Mouse (Mus musculus) spleen, adult 12 weeks (tissue): ENCODE measurements at regions not wholly inside any gene's neighbourhood (a gene's known extent, or its start where the extent isn't known, plus 50 kb on each side); places are given as distances from the start of the nearest gene placed in this dataset.

Source experiments
- DNase-seq: peaks from one replicate; pipeline ENCODE4 v3.0.0; 2022; ENCODE audit warnings: low spot score

GRCm38 (mm10) chr17:88174242-88174679 lies 109.2 kb upstream of the Fbxo11 start:
- no peak for DNase-seq

DNA sequence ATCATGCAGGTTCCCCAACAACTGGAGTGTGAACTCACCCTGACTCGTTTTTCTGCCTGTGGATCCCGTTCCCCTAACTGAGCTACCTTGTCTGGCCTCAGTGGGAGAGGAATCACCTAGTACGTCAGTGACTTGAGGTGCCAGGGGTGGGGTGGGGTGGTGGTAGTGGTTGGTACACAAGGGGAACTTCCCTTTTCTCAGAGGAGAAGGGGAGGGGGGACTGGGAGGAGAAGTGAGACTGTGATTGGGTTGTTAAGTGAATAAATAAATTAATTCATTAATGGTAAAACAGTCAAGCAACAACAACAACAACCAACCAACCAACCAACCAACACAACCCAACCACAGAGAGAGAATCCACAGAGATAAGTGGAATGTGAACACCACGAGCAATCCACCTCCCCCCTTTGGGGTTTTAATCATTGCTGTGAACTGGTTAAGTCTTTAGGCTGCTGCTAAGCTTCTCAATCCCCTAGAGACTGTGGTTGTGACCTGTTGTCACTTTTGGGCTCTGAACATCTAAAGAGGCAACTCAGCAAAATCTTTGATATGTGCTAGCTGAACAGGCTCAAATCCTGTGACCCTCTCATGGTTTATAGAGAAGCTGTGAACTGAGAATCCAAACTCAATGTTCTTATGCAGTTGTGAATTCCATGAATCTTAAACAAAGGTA lies 111.0 kb upstream of the Fbxo11 start:
- peak; percentile 15 for DNase-seq

DNA sequence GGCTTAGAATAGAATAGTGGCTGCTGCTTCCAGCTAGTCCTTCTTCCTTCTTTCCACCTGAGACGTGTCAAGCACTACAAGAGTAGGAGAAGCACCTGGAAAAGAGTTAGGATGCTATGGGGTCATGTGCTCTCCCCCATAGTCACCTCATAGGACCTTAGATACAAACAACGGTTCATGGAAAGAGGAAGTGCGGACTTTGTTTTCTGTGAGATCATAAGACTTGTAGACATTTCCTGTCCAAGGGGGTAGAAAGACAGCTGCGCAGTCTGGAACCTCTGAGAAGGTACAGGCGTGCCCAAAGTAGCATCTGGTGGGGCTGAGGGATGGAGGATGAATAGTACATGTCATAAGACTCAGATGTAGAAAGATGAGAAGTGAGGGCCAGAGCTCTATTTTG lies 125.6 kb upstream of the Fbxo11 start:
- peak; percentile 43 for DNase-seq

DNA sequence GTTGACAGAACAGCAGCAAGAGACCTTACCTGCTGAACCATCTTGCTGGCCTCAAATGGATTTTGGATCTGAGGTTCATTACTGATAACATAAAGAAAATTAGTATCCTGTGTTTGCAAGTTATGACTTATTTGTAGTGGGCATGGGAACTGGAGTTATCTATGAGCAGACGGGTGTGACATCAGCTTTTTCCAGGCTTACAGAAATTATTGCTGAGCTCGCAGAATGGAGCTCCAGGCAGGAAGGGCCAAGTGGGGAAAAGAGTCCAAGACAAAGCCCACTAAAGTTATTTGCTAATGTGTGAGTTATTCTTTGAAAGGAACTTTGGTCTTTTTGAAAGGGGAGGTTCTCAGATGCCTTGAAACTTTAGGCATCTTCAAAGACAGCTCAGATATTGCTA lies 126.4 kb upstream of the Fbxo11 start:
- DNase-seq = no peak

GRCm38 (mm10) chr17:88191930-88192807 lies 127.1 kb upstream of the Fbxo11 start:
- DNase-seq = no peak

DNA sequence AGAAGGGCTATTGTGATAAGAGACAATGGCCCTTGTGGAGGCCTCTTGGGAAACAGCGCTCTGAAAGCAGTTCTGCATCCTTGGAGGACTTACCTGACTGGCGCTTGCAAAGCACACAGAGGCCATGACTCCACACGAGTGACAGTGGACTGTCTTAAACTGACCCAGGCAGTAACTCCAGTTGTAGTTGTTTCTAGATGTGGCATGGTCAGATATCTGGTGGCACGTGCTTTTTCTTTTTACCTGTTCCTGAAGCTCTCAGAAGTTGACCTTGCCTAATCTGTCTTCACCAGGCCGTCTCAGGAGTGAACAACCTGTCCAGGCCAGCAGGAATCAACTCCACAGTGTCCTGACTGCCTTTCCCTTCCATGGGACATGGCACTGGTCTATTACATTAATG lies 129.6 kb upstream of the Fbxo11 start:
- no peak for DNase-seq

DNA sequence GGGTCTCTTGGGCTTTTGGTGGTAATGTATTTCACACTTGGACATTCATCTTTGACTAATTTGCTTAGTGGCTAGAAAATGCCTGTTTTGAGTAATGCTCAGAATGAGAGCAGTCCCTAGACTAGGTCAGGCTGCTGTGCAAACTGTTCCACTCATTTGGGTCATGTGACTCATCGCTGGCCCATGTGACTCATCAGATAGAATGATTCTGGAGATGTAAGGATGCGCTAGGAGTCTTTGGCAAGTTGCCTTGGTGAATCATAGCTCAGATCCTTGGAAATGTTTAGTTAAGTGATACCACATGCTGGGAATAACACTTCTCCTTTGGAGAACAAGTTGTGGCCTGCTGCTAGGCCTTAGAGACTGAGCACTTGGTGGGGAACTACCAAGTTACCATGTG lies 130.2 kb upstream of the Fbxo11 start:
- no peak for DNase-seq

GRCm38 (mm10) chr17:88195893-88196292 lies 130.8 kb upstream of the Fbxo11 start:
- DNase-seq = no peak

GRCm38 (mm10) chr17:88196322-88196721 lies 131.2 kb upstream of the Fbxo11 start:
- DNase-seq = no peak

GRCm38 (mm10) chr17:88197381-88197780 lies 132.3 kb upstream of the Fbxo11 start:
- no peak for DNase-seq

DNA sequence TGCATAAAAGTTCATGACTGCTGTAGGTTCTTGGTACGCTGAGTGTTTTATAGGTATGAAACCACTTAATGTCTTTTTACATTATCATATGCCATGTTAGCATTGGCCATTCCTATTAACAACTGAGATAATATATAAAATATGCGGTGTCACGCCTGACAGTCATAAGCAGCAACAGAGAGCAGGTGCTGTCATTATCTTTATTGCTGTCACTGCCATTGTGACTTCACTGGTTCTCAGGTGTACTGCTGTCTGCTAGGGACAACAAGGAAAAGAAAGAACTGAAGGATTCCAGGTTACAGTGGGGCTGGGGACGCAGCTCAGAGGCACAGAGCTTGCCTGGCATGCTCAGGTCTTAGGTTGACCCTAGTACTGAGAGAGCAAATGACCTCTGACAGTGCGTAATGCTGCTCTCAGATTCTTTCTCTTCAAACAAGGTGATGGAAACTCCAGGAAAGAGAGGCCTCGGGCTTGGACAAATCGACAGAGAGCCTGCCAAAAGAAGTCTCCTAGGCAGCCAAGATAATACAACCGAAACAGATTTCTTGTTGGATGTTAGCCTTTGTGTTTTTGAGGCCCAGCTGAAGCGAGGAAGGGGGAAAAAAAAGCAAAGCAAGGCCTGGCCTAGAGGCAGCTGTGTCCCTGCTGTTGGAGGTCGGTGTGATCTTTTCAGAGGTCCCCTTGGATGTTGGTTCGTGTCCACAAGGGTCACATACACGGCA lies 136.3 kb upstream of the Fbxo11 start:
- DNase-seq = no peak

DNA sequence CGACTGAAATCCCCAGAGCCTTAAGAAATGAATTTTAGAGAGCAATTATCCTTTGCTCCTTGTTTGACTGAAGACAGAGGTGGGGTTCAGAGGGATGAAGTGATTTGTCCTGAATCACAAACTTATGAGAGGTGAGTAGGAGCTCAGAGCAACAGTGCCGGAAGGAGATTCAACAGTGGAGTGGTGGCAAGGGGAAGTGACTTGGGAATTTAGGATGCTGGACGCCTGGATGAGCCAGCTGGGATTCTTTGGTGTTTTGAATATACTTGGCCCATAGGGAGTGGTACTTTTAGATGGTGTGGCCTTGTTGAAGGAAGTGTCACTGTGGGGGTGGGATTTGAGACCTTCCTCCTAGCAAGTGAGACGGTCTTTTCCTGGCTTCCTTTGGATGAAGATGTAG lies 137.1 kb upstream of the Fbxo11 start:
- DNase-seq = no peak

DNA sequence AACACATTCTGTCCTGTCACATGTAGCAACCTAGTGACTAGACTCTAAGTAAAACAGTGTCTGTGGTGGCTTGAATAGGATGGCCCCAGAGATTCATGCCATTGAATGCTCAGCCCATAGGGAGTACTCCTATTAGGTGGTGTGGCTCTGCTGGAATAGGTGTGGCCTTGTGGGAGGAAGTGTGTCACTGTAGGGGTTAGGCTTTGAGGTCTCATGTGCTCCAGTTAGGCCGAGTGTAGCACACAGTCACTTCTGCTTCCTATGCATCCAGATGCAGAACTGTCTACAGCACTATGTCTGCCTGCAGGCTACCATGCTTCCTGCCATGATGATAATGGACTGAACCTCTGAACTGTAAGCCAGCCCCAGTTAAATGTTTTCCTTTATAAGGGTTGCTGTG lies 144.5 kb upstream of the Fbxo11 start:
- DNase-seq = no peak

GRCm38 (mm10) chr17:88212121-88212520 lies 147.0 kb upstream of the Fbxo11 start:
- no peak for DNase-seq

DNA sequence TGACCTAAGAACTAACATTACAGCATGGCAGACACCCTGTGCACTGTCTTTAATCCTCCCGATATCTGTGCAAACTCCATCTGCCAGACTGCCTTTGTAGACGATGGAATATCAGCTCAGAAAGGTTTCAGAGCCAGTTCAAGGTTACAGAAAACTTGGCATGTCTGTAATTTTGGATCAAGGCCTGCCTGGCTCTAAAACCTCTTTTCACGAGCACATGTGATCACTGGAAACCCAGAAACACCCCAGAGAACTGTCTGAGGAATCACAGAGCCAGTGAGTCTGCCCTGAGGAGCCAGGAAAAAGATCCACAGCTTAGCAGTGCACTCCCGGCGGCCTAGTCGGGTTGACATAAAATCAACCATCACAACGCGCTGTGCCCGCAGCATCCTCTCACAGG lies 149.7 kb upstream of the Fbxo11 start:
- no peak for DNase-seq

GRCm38 (mm10) chr17:88222379-88222955 lies 157.4 kb upstream of the Fbxo11 start:
- DNase-seq = no peak

DNA sequence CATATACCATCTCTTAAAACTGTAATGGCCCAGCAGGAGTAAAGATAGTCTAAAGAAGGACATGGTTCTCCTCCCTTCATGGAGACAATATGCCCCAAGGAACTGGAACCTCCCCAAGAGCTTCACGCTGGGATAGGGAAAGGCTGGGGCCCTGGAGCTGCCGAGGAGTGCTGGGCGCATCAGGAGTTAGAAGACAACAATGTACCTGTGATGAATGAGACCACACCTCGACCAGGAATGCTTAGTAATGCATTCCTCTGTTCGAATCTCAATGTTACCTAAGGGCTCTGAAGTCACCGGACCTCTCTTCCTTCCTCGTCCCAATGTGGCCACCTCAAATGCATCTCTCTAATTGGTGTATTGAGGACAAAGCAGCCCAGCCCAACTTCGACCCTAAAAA lies 175.4 kb upstream of the Fbxo11 start:
- no peak for DNase-seq

- no peak for DNase-seq
These were observed 183.5 kb upstream of the Fbxo11 start for GRCm38 (mm10) chr17:88248625-88249024.

GRCm38 (mm10) chr17:88251949-88252521 lies 186.9 kb upstream of the Fbxo11 start:
- no peak for DNase-seq

- DNase-seq = peak; percentile 44
These were observed 184.5 kb upstream of the Foxn2 start for GRCm38 (mm10) chr17:88255744-88256598.
